Mouse (Mus musculus) lung, embryonic 15.5 days (tissue): ENCODE measurements at regions not wholly inside any gene's neighbourhood (a gene's known extent, or its start where the extent isn't known, plus 50 kb on each side); places are given as distances from the start of the nearest gene placed in this dataset.

Experiments used
- ATAC-seq: fragments of 200-750 bp; cut with Nextera tagmentation; 2 replicates; pipeline ENCODE4 v1.8.0; 2017; ENCODE audit warnings: moderate number of reproducible peaks, borderline replicate concordance; ENCODE audit not compliant: low FRiP score, low TSS enrichment; ENCODE audit errors: extremely low read depth
- H3K27ac ChIP-seq: fragments of 300-500 bp; sonication (generic); 2 replicates; pipeline ENCODE4 v1.5.1; 2015; ENCODE audit warnings: moderate library complexity, mild to moderate bottlenecking, inconsistent platforms
- H3K27me3 ChIP-seq: fragments of 300-500 bp; sonication (generic); 2 replicates; pipeline ENCODE4 v1.6.1; 2015; ENCODE audit warnings: inconsistent platforms
- H3K36me3 ChIP-seq: fragments of 300-500 bp; sonication (generic); 2 replicates; pipeline ENCODE4 v1.6.1; 2015; ENCODE audit warnings: inconsistent platforms
- H3K4me1 ChIP-seq: fragments of 300-500 bp; sonication (generic); 2 replicates; pipeline ENCODE4 v1.6.1; 2015; ENCODE audit warnings: inconsistent platforms
- H3K4me2 ChIP-seq: fragments of 300-500 bp; sonication (generic); 2 replicates; pipeline ENCODE4 v1.6.1; 2015; ENCODE audit warnings: inconsistent platforms, mild to moderate bottlenecking, moderate library complexity
- H3K4me3 ChIP-seq: fragments of 300-500 bp; sonication (generic); 2 replicates; pipeline ENCODE4 v1.5.1; 2015; ENCODE audit warnings: mild to moderate bottlenecking, inconsistent platforms
- H3K9ac ChIP-seq: fragments of 300-500 bp; sonication (generic); 2 replicates; pipeline ENCODE4 v1.6.1; 2015; ENCODE audit warnings: inconsistent platforms
- H3K9me3 ChIP-seq: fragments of 300-500 bp; sonication (generic); 2 replicates; pipeline ENCODE4 v1.6.1; 2016; ENCODE audit warnings: inconsistent platforms
- WGBS: fragments of 180-500 bp; shearing (Covaris S2); methylation state at CpG from one replicate; pipeline ENCODE4 v1.1.7; 2015; 5-methylcytosine and 5-hydroxymethylcytosine counted together

DNA sequence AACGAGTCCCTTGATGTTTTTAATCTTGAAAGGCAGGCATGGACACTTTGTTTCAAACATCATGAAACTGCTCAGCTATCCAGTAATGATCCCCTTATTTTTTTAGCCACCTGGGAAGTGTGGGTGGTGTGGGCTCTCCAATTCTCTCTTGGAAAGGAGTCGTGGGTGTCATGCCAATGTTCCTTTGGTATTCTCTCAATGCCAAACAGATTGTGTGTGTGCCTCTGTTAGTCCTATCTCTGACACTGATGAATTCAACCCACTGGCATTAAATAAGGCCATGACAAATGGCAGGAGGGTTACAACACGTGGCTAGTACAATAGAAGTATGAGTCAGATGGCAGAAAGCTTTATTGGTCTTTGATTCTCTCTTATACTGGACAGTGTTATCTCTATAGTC is 74.0 kb upstream of the Naf1 start:
- Histone ChIP-seq H3K4me2 (no peak overlapping the region), H3K36me3 (no peaks in the 10 kb centered on the region), H3K9ac (no peak overlapping the region), H3K4me3 (no peak overlapping the region), H3K27me3 (no peaks in the 10 kb centered on the region), H3K27ac (no peak overlapping the region), H3K9me3 (no peaks in the 10 kb centered on the region), H3K4me1 (no peaks in the 10 kb centered on the region)
- no peak for ATAC-seq
- WGBS, result 48% methylated on average over 3 of the region's 3 CpGs
